ENCODE assay signal across 35 mouse cellular contexts in the genomic region with DNA sequence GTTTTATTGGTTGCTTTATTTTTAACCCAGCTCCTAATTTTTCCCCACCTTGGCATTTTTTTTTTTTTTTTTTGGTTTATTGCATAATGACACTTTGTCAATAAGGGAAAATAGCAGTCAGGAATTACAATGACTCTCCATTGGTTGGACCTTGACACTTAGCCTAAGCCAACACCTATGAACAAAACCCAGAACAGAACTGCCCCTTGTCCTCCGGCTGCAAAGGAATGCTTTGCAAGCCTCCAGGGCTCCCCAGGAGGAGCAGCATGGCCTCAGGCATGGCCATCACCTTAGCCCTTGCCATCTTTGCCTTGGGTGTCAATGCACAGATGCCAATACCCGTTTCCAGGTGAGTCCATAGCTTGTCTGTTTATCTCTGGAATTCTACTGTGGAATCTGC. TPM values are rescaled to one million over a fixed set of nuclear protein-coding genes. Genes with fewer than 3 reads are reported as not detected.
A peak's percentile ranks its signal among the peaks of the same experiment; 100 is the strongest.
DNase-seq lines count a peak whose midpoint lies in the region; ATAC-seq and TF ChIP-seq lines count a peak whose summit lies in the region.
"Had no signal": no experiment of that assay in that cellular context is flagged by ENCODE, and none has a peak within 500 bp of the region (broad histone marks: within the 10 kb centered on the region; RNA-seq: fewer than 3 reads in every experiment).

TSS of gene C9 (plus strand) at position 193 of the 400 bp plus-strand sequence.

- peak within 1 kb of the TSS; percentile 47 for H3K4me3 ChIP-seq in liver, adult 2 months (ENCODE audit: insufficient read depth, low read depth, low read length)
- H3K4me3 ChIP-seq in bone marrow, adult 2 months (replicated peaks; ENCODE audit: control insufficient read depth, low read depth, low read length): no peak within 1 kb of the TSS
- H3K4me3 ChIP-seq in intestine, embryonic 15.5 days (replicated peaks): no peak within 1 kb of the TSS
- no peak within 1 kb of the TSS for H3K4me3 ChIP-seq in midbrain, embryonic 16.5 days (ENCODE audit: low read depth, low read length)
- no peak within 1 kb of the TSS for H3K4me3 ChIP-seq in stomach, postnatal 0 days (ENCODE audit: low read depth, low read length)
- H3K4me3 ChIP-seq: forebrain, embryonic 10.5 days; forebrain, embryonic 13.5 days; heart, adult 2 months; heart, embryonic 10.5 days; heart, embryonic 13.5 days; hindbrain, embryonic 12.5 days; hindbrain, embryonic 15.5 days had no signal

- TF ChIP-seq POLR2A in liver, adult 2 months (IDR thresholded peaks at IDR 0.05; ENCODE audit: extremely low read depth, insufficient read depth, low read length): no peak
- no peak for TF ChIP-seq POLR2A in bone marrow, adult 2 months (IDR thresholded peaks at IDR 0.05; ENCODE audit: borderline replicate concordance, control insufficient read depth, low read depth, low read length)

- peaks cover 3% of the 10 kb centered on the region; the same call in 1 of the 2 replicates for H3K36me3 ChIP-seq in liver, adult 2 months (ENCODE audit: control insufficient read depth, insufficient read depth, low read length)
- H3K36me3 ChIP-seq in intestine, embryonic 15.5 days: no peaks in the 10 kb centered on the region
- H3K36me3 ChIP-seq in midbrain, embryonic 16.5 days (ENCODE audit: control insufficient read depth, insufficient read depth, low read length): no peaks in the 10 kb centered on the region
- H3K36me3 ChIP-seq in stomach, postnatal 0 days (ENCODE audit: control insufficient read depth, insufficient read depth, low read length): no peaks in the 10 kb centered on the region
- H3K36me3 ChIP-seq: forebrain, embryonic 10.5 days; heart, embryonic 10.5 days; hindbrain, embryonic 12.5 days; hindbrain, embryonic 15.5 days had no signal

- no peak for TF ChIP-seq EP300 in stomach, postnatal 0 days (optimal IDR thresholded peaks at IDR 0.05)

- H3K27me3 ChIP-seq in liver, adult 2 months (ENCODE audit: control insufficient read depth, insufficient read depth, low read length): no peaks in the 10 kb centered on the region
- H3K27me3 ChIP-seq in intestine, embryonic 15.5 days (replicated peaks): no peaks in the 10 kb centered on the region
- H3K27me3 ChIP-seq in midbrain, embryonic 16.5 days (ENCODE audit: control insufficient read depth, insufficient read depth, low read depth, low read length): no peaks in the 10 kb centered on the region
- H3K27me3 ChIP-seq in stomach, postnatal 0 days (ENCODE audit: control insufficient read depth, insufficient read depth, low read length): no peaks in the 10 kb centered on the region
- H3K27me3 ChIP-seq: forebrain, embryonic 13.5 days; heart, embryonic 13.5 days; hindbrain, embryonic 12.5 days; hindbrain, embryonic 15.5 days had no signal

- no peaks in the 10 kb centered on the region for H3K9me3 ChIP-seq in intestine, embryonic 15.5 days
- no peaks in the 10 kb centered on the region for H3K9me3 ChIP-seq in midbrain, embryonic 16.5 days (replicated peaks; ENCODE audit: control insufficient read depth, low read length, poor library complexity, severe bottlenecking)
- H3K9me3 ChIP-seq in stomach, postnatal 0 days (ENCODE audit: control insufficient read depth, low read length): no peaks in the 10 kb centered on the region
- H3K9me3 ChIP-seq: forebrain, embryonic 10.5 days; forebrain, embryonic 13.5 days; heart, embryonic 10.5 days; heart, embryonic 13.5 days; hindbrain, embryonic 12.5 days; hindbrain, embryonic 15.5 days had no signal

- no peak within 1 kb of the TSS for H3K4me2 ChIP-seq in intestine, embryonic 15.5 days (replicated peaks)
- no peak within 1 kb of the TSS for H3K4me2 ChIP-seq in midbrain, embryonic 16.5 days (ENCODE audit: low read length)
- H3K4me2 ChIP-seq in stomach, postnatal 0 days (replicated peaks; ENCODE audit: low read depth): no peak within 1 kb of the TSS
- H3K4me2 ChIP-seq: forebrain, embryonic 13.5 days; hindbrain, embryonic 12.5 days; hindbrain, embryonic 15.5 days had no signal

- peak; percentile 69 for ATAC-seq in intestine, embryonic 15.5 days
- no peak for ATAC-seq in midbrain, embryonic 16.5 days
- no peak for ATAC-seq in stomach, postnatal 0 days (ENCODE audit: low FRiP score, low TSS enrichment)
- ATAC-seq: CD4-positive, CD25-positive, alpha-beta regulatory T cell, adult 4 months; forebrain, embryonic 13.5 days; forebrain, embryonic 16.5 days had no signal

- H3K4me1 ChIP-seq in liver, adult 2 months (ENCODE audit: control insufficient read depth, insufficient read depth, low read length): peaks cover 35% of the 10 kb centered on the region
- H3K4me1 ChIP-seq in bone marrow, adult 2 months (ENCODE audit: control insufficient read depth, insufficient read depth, low read length): no peaks in the 10 kb centered on the region
- H3K4me1 ChIP-seq in intestine, embryonic 15.5 days (replicated peaks): 0 out of 2 replicates have a peak, but pooled peaks cover 7% of the 10 kb centered on the region
- H3K4me1 ChIP-seq in midbrain, embryonic 16.5 days (ENCODE audit: control insufficient read depth, insufficient read depth, low read length): peaks cover 3% of the 10 kb centered on the region; the same call in 1 of the 2 replicates
- H3K4me1 ChIP-seq in stomach, postnatal 0 days (replicated peaks; ENCODE audit: control insufficient read depth, insufficient read depth): no peaks in the 10 kb centered on the region
- H3K4me1 ChIP-seq: hindbrain, embryonic 15.5 days had no signal

- H3K9ac ChIP-seq in liver, adult 2 months (ENCODE audit: low read depth, low read length): peak within 1 kb of the TSS; percentile 81
- H3K9ac ChIP-seq in intestine, embryonic 15.5 days: no peak within 1 kb of the TSS
- H3K9ac ChIP-seq in midbrain, embryonic 16.5 days (ENCODE audit: low read depth, low read length): no peak within 1 kb of the TSS
- no peak within 1 kb of the TSS for H3K9ac ChIP-seq in stomach, postnatal 0 days (ENCODE audit: low read length)
- H3K9ac ChIP-seq: forebrain, embryonic 13.5 days; heart, embryonic 13.5 days; hindbrain, embryonic 12.5 days; hindbrain, embryonic 15.5 days had no signal

- TF ChIP-seq CTCF in liver, adult 2 months (IDR thresholded peaks at IDR 0.05; ENCODE audit: low read depth, low read length): no peak
- no peak for TF ChIP-seq CTCF in bone marrow, adult 2 months (IDR thresholded peaks at IDR 0.05; ENCODE audit: control insufficient read depth, insufficient read depth, low read length)
- no peak for TF ChIP-seq CTCF in stomach, postnatal 0 days (IDR thresholded peaks at IDR 0.05; ENCODE audit: low read depth)

- 22% methylated on average over 2 of the region's 2 CpGs for WGBS in liver, adult 2 months
- 70% methylated on average over 2 of the region's 2 CpGs for WGBS in bone marrow, adult 2 months
- 38% methylated on average over 2 of the region's 2 CpGs for WGBS in intestine, embryonic 15.5 days
- WGBS in large intestine, adult 2 months: 35% methylated on average over 2 of the region's 2 CpGs
- WGBS in midbrain, embryonic 16.5 days: 85% methylated on average over 2 of the region's 2 CpGs
- WGBS in stomach, postnatal 0 days: 59% methylated on average over 2 of the region's 2 CpGs

- peaks cover 11% of the 10 kb centered on the region; the same call in 1 of the 2 replicates for H3K79me2 ChIP-seq in liver, adult 2 months (ENCODE audit: control insufficient read depth, insufficient read depth, low read length)

- peak within 1 kb of the TSS; percentile 92 for H3K27ac ChIP-seq in liver, adult 2 months (replicated peaks; ENCODE audit: insufficient read depth, low read depth, low read length)
- no peak within 1 kb of the TSS for H3K27ac ChIP-seq in bone marrow, adult 2 months (ENCODE audit: control insufficient read depth, insufficient read depth, low read depth, low read length, poor library complexity)
- H3K27ac ChIP-seq in intestine, embryonic 15.5 days: no peak within 1 kb of the TSS
- no peak within 1 kb of the TSS for H3K27ac ChIP-seq in midbrain, embryonic 16.5 days (ENCODE audit: low read length)
- H3K27ac ChIP-seq in stomach, postnatal 0 days (replicated peaks): no peak within 1 kb of the TSS
- H3K27ac ChIP-seq: forebrain, embryonic 10.5 days; forebrain, embryonic 13.5 days; heart, adult 2 months; heart, embryonic 10.5 days; heart, embryonic 13.5 days; hindbrain, embryonic 12.5 days; hindbrain, embryonic 15.5 days had no signal

- peak; percentile 96 for DNase-seq in liver, adult 2 months (ENCODE audit: extremely low read depth, low read depth, low spot score)
- DNase-seq in liver: no peak
- peak; percentile 18 for DNase-seq in large intestine, adult 2 months (ENCODE audit: low read depth, low spot score)
- no peak for DNase-seq in cerebellum, postnatal 4 days (ENCODE audit: low spot score in 2 of 2)
- DNase-seq in stomach, postnatal 0 days (ENCODE audit: low spot score): no peak
- DNase-seq: adrenal gland, adult 2 months; adrenal gland, postnatal 36 days; cerebellum, adult 11 months; cerebellum, adult 2 months; cerebellum, adult 9-11 months; cerebellum, postnatal 25 days; gastrocnemius, postnatal 10 days; gastrocnemius, postnatal 36 days; heart, adult 2 months; heart, postnatal 14 days had no signal

RNA-seq across cellular contexts. Expression of gene C9, which starts in this region (rescaled TPM):
- total RNA-seq in liver, adult 2 months (2014; rRNA removed): 259 and 275 TPM in 2 replicates
- 60.7 and 78.4 TPM in 2 replicates for polyA plus RNA-seq in liver, adult 2 months (2012; rRNA removed)
- 22.0 TPM in 1 of 2 replicates, not detected in the other for polyA plus RNA-seq in bone marrow, adult 2 months (2011; ENCODE audit: insufficient read depth, insufficient read length, low replicate concordance, missing spikeins)
- 2.9 and 4.2 TPM in 2 replicates for polyA plus RNA-seq in intestine, embryonic 15.5 days (2015; fragmentation: Nextera tagmentation; extraction: Ambion mirVana)
- polyA plus RNA-seq in large intestine, adult 2 months (2012; rRNA removed): not detected in 2 replicates
- not detected in 2 replicates for polyA plus RNA-seq in midbrain, embryonic 16.5 days (2015; fragmentation: Nextera tagmentation; extraction: Ambion mirVana)
- not detected in 2 replicates for polyA plus RNA-seq in stomach, postnatal 0 days (2015; fragmentation: Nextera tagmentation; extraction: Ambion mirVana)
- total RNA-seq: gastrocnemius, adult 18-20 months; gastrocnemius, postnatal 10 days; gastrocnemius, postnatal 36 days; granulocyte monocyte progenitor cell, adult 5-6 weeks; heart, adult 2 months; heart, postnatal 14 days; hematopoietic stem cell, adult 5-6 weeks; MEL had no signal
- polyA plus RNA-seq: adrenal gland, adult 2 months; C2C12; CD4-positive, CD25-positive, alpha-beta regulatory T cell, adult 4 months; cerebellum, adult 2 months; cortical plate, adult 2 months; embryonic facial prominence, embryonic 11.5 days; embryonic facial prominence, embryonic 14.5 days; forebrain, embryonic 10.5 days; forebrain, embryonic 13.5 days; forebrain, embryonic 16.5 days; heart, adult 2 months; heart, embryonic 10.5 days; heart, embryonic 13.5 days; heart, embryonic 16.5 days; hindbrain, embryonic 12.5 days; hindbrain, embryonic 15.5 days had no signal

Comparison
In these comparisons a context has a peak if more than half of its experiments do, and no peak if none do; other contexts are left out.
1. Peak in DNase-seq in large intestine, adult 2 months; RNA of the gene not detected or under 1 TPM.